Mouse (Mus musculus) spleen, adult 2 months (tissue): ENCODE measurements around the gene Clasp2.

Experiments used
- CTCF ChIP-seq: fragments of 200-500 bp; IDR thresholded peaks from 2 replicates; pipeline ENCODE4 v1.5.1; 2011; ENCODE audit warnings: mild to moderate bottlenecking, inconsistent platforms; ENCODE audit not compliant: insufficient read depth, insufficient read length, insufficient replicate concordance; ENCODE audit errors: extremely low read depth
- POLR2A ChIP-seq: fragments of 200-500 bp; IDR thresholded peaks from 2 replicates; pipeline ENCODE4 v1.6.1; 2011; ENCODE audit warnings: low read depth, low read length, inconsistent platforms

- TF ChIP-seq POLR2A (no peak), CTCF (no peak)
Measured at GRCm38 (mm10) chr9:113803751-113804150, 62.5 kb downstream of the Clasp2 start.
